Mouse (Mus musculus) ES-E14 (cell line): ENCODE results near the gene Gm14862. TPM values are rescaled to one million over a fixed set of nuclear protein-coding genes. Genes with fewer than 3 reads are reported as not detected.

ENCODE experiments used
- DNase-seq: peaks from one replicate; pipeline ENCODE4 v3.0.0-alpha.2; 2013; ENCODE audit warnings: low read depth, low spot score
- H3K27ac ChIP-seq: 2 replicates; pipeline ENCODE4 v1.5.1; 2012; ENCODE audit warnings: low read depth, mild to moderate bottlenecking, low read length, moderate library complexity, mixed read lengths; ENCODE audit not compliant: poor library complexity, insufficient read depth, severe bottlenecking
- H3K36me3 ChIP-seq: 2 replicates; pipeline ENCODE4 v1.6.1; 2012; ENCODE audit warnings: mild to moderate bottlenecking, low read length, moderate library complexity, mixed read lengths; ENCODE audit not compliant: control insufficient read depth, poor library complexity, insufficient read depth, severe bottlenecking
- H3K4me1 ChIP-seq, 2 experiments: fragments of 150-350 bp in 1 of 2; sonication (generic) in 1 of 2; 2 replicates each; pipeline ENCODE4 v1.6.1; 2012; ENCODE audit warnings: low read length in 2 of 2, mild to moderate bottlenecking in 1 of 2, mixed read lengths in 1 of 2; ENCODE audit not compliant: control insufficient read depth in 2 of 2, insufficient read depth in 2 of 2, poor library complexity in 1 of 2
- H3K4me3 ChIP-seq, 2 experiments: fragments of 150-350 bp in 1 of 2; sonication (generic) in 1 of 2; 2 replicates each; pipeline ENCODE4 v1.5.1; 2012; ENCODE audit warnings: low read length in 2 of 2, low read depth in 1 of 2, mild to moderate bottlenecking in 1 of 2, mixed read lengths in 1 of 2; ENCODE audit not compliant: insufficient read depth in 1 of 2, poor library complexity in 1 of 2, severe bottlenecking in 1 of 2
- H3K9ac ChIP-seq: 2 replicates; pipeline ENCODE4 v1.6.1; 2012; ENCODE audit warnings: low read depth, mild to moderate bottlenecking, low read length, mixed read lengths; ENCODE audit not compliant: poor library complexity, insufficient read depth, severe bottlenecking
- H3K9me3 ChIP-seq: fragments of 150-350 bp; sonication (generic); 2 replicates; pipeline ENCODE4 v1.6.1; 2012; ENCODE audit warnings: low read depth, mild to moderate bottlenecking, low read length; ENCODE audit not compliant: control insufficient read depth, insufficient read depth
- CHD2 ChIP-seq: IDR thresholded peaks from 2 replicates; pipeline ENCODE4 v1.6.1; 2014; ENCODE audit warnings: mild to moderate bottlenecking, low read depth, low read length, inconsistent platforms
- HCFC1 ChIP-seq: IDR thresholded peaks from 2 replicates; pipeline ENCODE4 v1.6.1; 2012; ENCODE audit warnings: low read length, inconsistent platforms, borderline replicate concordance; ENCODE audit not compliant: insufficient read depth
- MAFK ChIP-seq: IDR thresholded peaks from 2 replicates; pipeline ENCODE4 v1.6.1; 2014; ENCODE audit warnings: mild to moderate bottlenecking, low read depth, low read length, inconsistent platforms; ENCODE audit not compliant: insufficient read depth
- ZC3H11A ChIP-seq: IDR thresholded peaks from 2 replicates; pipeline ENCODE4 v1.6.1; 2012; ENCODE audit warnings: low read depth, mild to moderate bottlenecking, inconsistent platforms, low read length, borderline replicate concordance
- ZNF384 ChIP-seq: IDR thresholded peaks from 2 replicates; pipeline ENCODE4 v1.6.1; 2012; ENCODE audit warnings: low read depth, low read length, inconsistent platforms
- in situ Hi-C, 2 experiments: fragments of 600-800 bp; cut with MboI; formaldehyde crosslinking; loops; one replicate each; pipeline ENCODE4 v1.15.1; 2025; ENCODE audit warnings: low sequenced_read_pairs in 2 of 2, inconsistent platforms in 1 of 2; ENCODE audit not compliant: unreplicated experiment in 2 of 2
- total RNA-seq: library from RNA; depleted of rRNA; stranded (reverse); fragments of 300-350 nt; gene quantifications from 2 replicates; pipeline ENCODE4 v1.2.3, GENCODE M21; 2012

Gene Gm14862
- total RNA-seq, 1 experiment = not detected

GRCm38 (mm10) chrX:9248911-9249310 lies 7.8 kb downstream of the Gm14862 start:
- no peak overlapping the region for H3K4me3 ChIP-seq
- in situ Hi-C loops = no loop called here
- H3K4me1 ChIP-seq = no peaks in the 10 kb centered on the region
- H3K9ac ChIP-seq = no peak overlapping the region
- no peak overlapping the region for H3K27ac ChIP-seq
- DNase-seq = no peak
- H3K36me3 ChIP-seq = no peaks in the 10 kb centered on the region
- TF ChIP-seq CHD2 = no peak
- no peak for TF ChIP-seq MAFK
- TF ChIP-seq ZC3H11A = no peak
- TF ChIP-seq HCFC1 = no peak
- TF ChIP-seq ZNF384 = no peak
- no peaks in the 10 kb centered on the region for H3K9me3 ChIP-seq

- Histone ChIP-seq H3K9me3 (no peaks in the 10 kb centered on the region), H3K4me3 (no peak overlapping the region), H3K4me1 (no peaks in the 10 kb centered on the region), H3K9ac (no peak overlapping the region), H3K36me3 (no peaks in the 10 kb centered on the region), H3K27ac (no peak overlapping the region)
- DNase-seq = no peak
- TF ChIP-seq MAFK (no peak), ZC3H11A (no peak), HCFC1 (no peak), ZNF384 (no peak), CHD2 (no peak)
- in situ Hi-C loops = no loop called here
Measured at GRCm38 (mm10) chrX:9244603-9245336, 11.9 kb downstream of the Gm14862 start.

- Histone ChIP-seq H3K4me3 (no peak overlapping the region), H3K9ac (no peak overlapping the region), H3K36me3 (no peaks in the 10 kb centered on the region), H3K27ac (no peak overlapping the region), H3K9me3 (no peaks in the 10 kb centered on the region), H3K4me1 (no peaks in the 10 kb centered on the region)
- no peak for DNase-seq
- no peak for TF ChIP-seq MAFK
- TF ChIP-seq ZNF384 = no peak
- no peak for TF ChIP-seq HCFC1
- no peak for TF ChIP-seq ZC3H11A
- no peak for TF ChIP-seq CHD2
- in situ Hi-C loops = no loop called here
Measured at GRCm38 (mm10) chrX:9243381-9243864, 13.3 kb downstream of the Gm14862 start.

GRCm38 (mm10) chrX:9240737-9241591 lies 15.7 kb downstream of the Gm14862 start:
- DNase-seq = no peak
- Histone ChIP-seq H3K36me3 (no peaks in the 10 kb centered on the region), H3K9ac (no peak overlapping the region), H3K4me1 (no peaks in the 10 kb centered on the region), H3K9me3 (no peaks in the 10 kb centered on the region), H3K4me3 (no peak overlapping the region), H3K27ac (no peak overlapping the region)
- TF ChIP-seq MAFK = no peak
- no peak for TF ChIP-seq ZNF384
- TF ChIP-seq ZC3H11A = no peak
- TF ChIP-seq HCFC1 = no peak
- TF ChIP-seq CHD2 = no peak
- in situ Hi-C loops = no loop called here
